Mouse (Mus musculus) myocyte (in vitro differentiated cells): ENCODE measurements around the gene Dbf4.

Experiments
- CEBPB ChIP-seq: IDR thresholded peaks from 2 replicates; pipeline ENCODE4 v1.6.1; 2011; ENCODE audit warnings: mild to moderate bottlenecking, moderate library complexity; ENCODE audit not compliant: poor library complexity, insufficient read depth, severe bottlenecking
- E2F4 ChIP-seq: IDR thresholded peaks from one replicate; pipeline ENCODE4 v1.6.1; 2011; ENCODE audit warnings: mild to moderate bottlenecking, control low read depth, moderate library complexity; ENCODE audit not compliant: insufficient read depth
- MAX ChIP-seq: IDR thresholded peaks from one replicate; pipeline ENCODE4 v1.6.1; 2011; ENCODE audit warnings: low read depth, mild to moderate bottlenecking, control low read depth
- MYOD1 ChIP-seq, 3 experiments: IDR thresholded peaks; one replicate each; pipeline ENCODE4 v1.6.1; 2011; ENCODE audit warnings: control low read depth in 2 of 3, low read depth in 2 of 3, mild to moderate bottlenecking in 2 of 3, moderate library complexity in 1 of 3; ENCODE audit not compliant: insufficient read length in 2 of 3, control insufficient read depth in 1 of 3
- MYOG ChIP-seq, 3 experiments: IDR thresholded peaks; one replicate each; pipeline ENCODE4 v1.6.1; 2011; ENCODE audit warnings: control low read depth in 2 of 3, low read depth in 2 of 3, mild to moderate bottlenecking in 2 of 3; ENCODE audit not compliant: insufficient read length in 2 of 3, control insufficient read depth in 1 of 3, insufficient read depth in 1 of 3
- POLR2A ChIP-seq: IDR thresholded peaks from one replicate; pipeline ENCODE4 v1.6.1; 2011; ENCODE audit warnings: low read depth, mild to moderate bottlenecking, control low read depth, moderate library complexity; ENCODE audit not compliant: insufficient read length
- POLR2AphosphoS2 ChIP-seq: IDR thresholded peaks from one replicate; pipeline ENCODE4 v1.6.1; 2011; ENCODE audit warnings: low read depth, control low read depth; ENCODE audit not compliant: insufficient read length
- REST ChIP-seq: IDR thresholded peaks from one replicate; pipeline ENCODE4 v1.6.1; 2011; ENCODE audit warnings: mild to moderate bottlenecking, control low read depth, moderate library complexity; ENCODE audit not compliant: insufficient read depth, insufficient read length
- SRF ChIP-seq: IDR thresholded peaks from one replicate; pipeline ENCODE4 v1.6.1; 2011; ENCODE audit warnings: low read depth; ENCODE audit not compliant: control insufficient read depth, insufficient read length
- TCF12 ChIP-seq: IDR thresholded peaks from one replicate; pipeline ENCODE4 v1.6.1; 2011; ENCODE audit warnings: mild to moderate bottlenecking, control low read depth; ENCODE audit not compliant: poor library complexity, insufficient read depth, severe bottlenecking
- USF1 ChIP-seq: IDR thresholded peaks from one replicate; pipeline ENCODE4 v1.6.1; 2011; ENCODE audit warnings: low read depth, mild to moderate bottlenecking, control low read depth, moderate library complexity

DNA sequence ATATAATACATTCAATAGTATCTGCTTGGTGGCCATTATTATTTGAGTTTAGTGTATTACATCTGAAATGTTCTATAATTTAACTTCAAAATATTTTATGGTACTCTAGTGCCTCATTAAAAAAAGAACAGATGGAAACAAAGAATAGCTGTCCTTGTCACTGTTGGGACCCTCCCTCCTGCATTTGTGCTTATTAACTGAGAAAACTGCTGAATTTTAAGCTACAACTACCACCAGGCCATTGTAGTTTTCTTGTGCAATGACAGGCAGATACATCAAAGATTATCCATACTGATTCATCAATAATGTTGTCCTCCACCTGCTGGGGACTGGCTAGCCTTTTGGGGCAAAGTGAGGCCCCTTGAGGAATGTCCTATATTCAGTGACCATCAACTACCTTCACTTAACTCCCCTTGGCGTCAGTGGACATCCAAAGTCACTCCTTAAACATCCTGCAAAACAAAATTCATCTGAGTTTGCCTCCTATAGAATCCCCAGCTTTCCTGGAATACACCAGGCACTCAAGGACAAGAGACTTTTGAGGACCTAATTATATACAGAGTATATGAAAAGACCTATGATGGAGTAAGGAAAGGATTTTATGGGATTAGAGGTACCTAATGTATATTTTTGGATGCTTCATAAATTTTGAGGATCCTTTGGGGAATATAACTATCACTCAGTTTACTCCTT lies 28.5 kb downstream of the Dbf4 start:
- TF ChIP-seq POLR2A = no peak
- no peak for TF ChIP-seq POLR2AphosphoS2
- TF ChIP-seq CEBPB = no peak
- no peak for TF ChIP-seq E2F4
- TF ChIP-seq USF1 = no peak
- no peak for TF ChIP-seq TCF12
- TF ChIP-seq MAX = no peak
- TF ChIP-seq MYOG (IDR thresholded peaks at IDR 0.05; ENCODE audit: control insufficient read depth in 1 of 3, insufficient read depth in 1 of 3, insufficient read length in 2 of 3, low read depth in 2 of 3) = no peak
- no peak for TF ChIP-seq MYOD1 (IDR thresholded peaks at IDR 0.05; ENCODE audit: control insufficient read depth in 1 of 3, insufficient read length in 2 of 3, low read depth in 2 of 3)
- no peak for TF ChIP-seq REST
- TF ChIP-seq SRF = no peak
